Mouse (Mus musculus): ENCODE measurements at regions not wholly inside any gene's neighbourhood (a gene's known extent, or its start where the extent isn't known, plus 50 kb on each side); places are given as distances from the start of the nearest gene placed in this dataset.
"Not testable (repeated sequence)": the region's sequence is repeated elsewhere in the genome, so short reads cannot be mapped to it uniquely, and the experiment has no call there.

DNA sequence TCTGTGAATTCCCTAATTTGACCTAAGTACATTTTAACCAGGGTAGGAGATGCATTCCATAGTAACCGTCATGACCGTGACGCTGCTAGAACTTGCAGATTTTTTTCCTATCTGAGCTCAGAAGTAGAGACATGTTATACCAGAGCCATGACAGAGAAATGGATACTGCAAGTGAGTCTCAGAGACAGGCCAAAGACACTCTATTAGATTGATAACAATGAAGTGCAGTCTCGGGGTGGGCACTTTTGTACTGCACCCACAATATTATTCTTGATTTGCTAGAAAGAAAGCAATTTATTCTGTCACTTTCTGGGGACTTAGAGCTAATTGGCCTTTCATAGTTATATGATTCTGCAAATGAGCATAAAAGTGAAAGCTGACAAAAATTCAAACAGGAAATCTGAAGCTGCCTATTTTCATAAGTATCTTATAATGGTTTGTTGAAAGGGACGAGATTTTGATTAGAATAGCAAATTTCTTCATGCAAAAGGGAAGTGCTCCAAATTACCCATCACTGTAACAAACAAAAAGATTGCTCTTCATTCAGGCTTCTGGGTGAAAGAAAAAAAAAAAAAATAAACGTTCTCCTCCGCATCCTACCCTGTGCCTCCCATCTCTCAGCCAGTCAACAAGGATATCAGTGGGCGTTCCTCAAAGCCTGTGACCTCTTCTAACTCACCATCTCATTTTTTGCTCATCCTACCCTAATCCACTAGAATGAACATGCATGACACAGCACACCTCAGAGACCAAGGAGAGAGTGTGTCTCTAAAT lies 643.0 kb upstream of the Map3k7 start:
- H3K4me1 ChIP-seq (ENCODE audit: control insufficient read depth, insufficient read depth, insufficient read length, low read length), result no peaks in the 10 kb centered on the region
- H3K36me3 ChIP-seq (ENCODE audit: control insufficient read depth, insufficient read depth, low read length), result no peaks in the 10 kb centered on the region
- WGBS, result 51% methylated on average over 8 of the region's 8 CpGs
- no peaks in the 10 kb centered on the region; the same call in 1 of the 2 replicates for H3K27me3 ChIP-seq (ENCODE audit: control insufficient read depth, insufficient read depth, low read length)
- H3K27ac ChIP-seq (ENCODE audit: insufficient read depth, low read depth, low read length), result no peak overlapping the region
- TF ChIP-seq CTCF (IDR thresholded peaks at IDR 0.05; ENCODE audit: extremely low read depth, insufficient read length, insufficient replicate concordance, low read depth, low read length) (no peak), POLR2A (IDR thresholded peaks at IDR 0.05; ENCODE audit: low read depth, low read length) (no peak)
- H3K4me3 ChIP-seq (ENCODE audit: low read depth, low read length), result no peak overlapping the region

GRCm38 (mm10) chr4:31323816-31324215 lies 640.1 kb upstream of the Map3k7 start:
- H3K27me3 ChIP-seq (ENCODE audit: control insufficient read depth, insufficient read depth, low read length), result no peaks in the 10 kb centered on the region
- H3K4me3 ChIP-seq (ENCODE audit: low read depth, low read length), result no peak overlapping the region
- no peaks in the 10 kb centered on the region for H3K4me1 ChIP-seq (ENCODE audit: control insufficient read depth, insufficient read depth, insufficient read length, low read length)
- no peak overlapping the region for H3K27ac ChIP-seq (ENCODE audit: insufficient read depth, low read depth, low read length)
- no peak for TF ChIP-seq CTCF (IDR thresholded peaks at IDR 0.05; ENCODE audit: extremely low read depth, insufficient read length, insufficient replicate concordance, low read depth, low read length)
- TF ChIP-seq POLR2A (IDR thresholded peaks at IDR 0.05; ENCODE audit: low read depth, low read length), result no peak
- WGBS, result 94% methylated on average over 3 of the region's 3 CpGs
- H3K36me3 ChIP-seq (ENCODE audit: control insufficient read depth, insufficient read depth, low read length), result no peaks in the 10 kb centered on the region

GRCm38 (mm10) chr4:31328798-31329197 lies 635.1 kb upstream of the Map3k7 start:
- no peak overlapping the region for H3K4me3 ChIP-seq (ENCODE audit: low read depth, low read length)
- H3K4me1 ChIP-seq (ENCODE audit: control insufficient read depth, insufficient read depth, insufficient read length, low read length), result no peaks in the 10 kb centered on the region
- TF ChIP-seq POLR2A (IDR thresholded peaks at IDR 0.05; ENCODE audit: low read depth, low read length) (no peak), CTCF (IDR thresholded peaks at IDR 0.05; ENCODE audit: extremely low read depth, insufficient read length, insufficient replicate concordance, low read depth, low read length) (no peak)
- WGBS, result 67% methylated on average over 5 of the region's 5 CpGs
- H3K27ac ChIP-seq (ENCODE audit: insufficient read depth, low read depth, low read length), result no peak overlapping the region
- H3K27me3 ChIP-seq (ENCODE audit: control insufficient read depth, insufficient read depth, low read length), result no peaks in the 10 kb centered on the region
- no peaks in the 10 kb centered on the region for H3K36me3 ChIP-seq (ENCODE audit: control insufficient read depth, insufficient read depth, low read length)

DNA sequence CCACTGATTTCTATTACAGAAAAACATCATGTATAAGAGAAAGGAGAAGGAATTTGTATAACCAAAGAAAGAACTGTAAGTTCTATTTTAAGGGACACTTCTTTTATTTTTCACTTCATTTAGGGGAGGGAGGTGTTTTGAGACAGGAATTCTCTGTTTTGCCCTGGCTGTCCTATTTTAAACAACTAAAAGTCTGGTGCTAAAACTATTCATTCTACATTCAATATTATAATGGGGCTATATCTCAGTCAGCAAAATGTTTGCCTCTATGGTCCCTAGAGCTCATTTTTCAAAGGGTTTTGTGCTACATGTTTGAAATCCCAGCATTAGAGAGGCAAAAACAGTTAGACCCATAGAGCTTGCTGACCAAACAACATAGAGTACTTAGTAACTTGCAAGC lies 632.8 kb upstream of the Map3k7 start:
- Histone ChIP-seq H3K4me3 (ENCODE audit: low read depth, low read length) (no peak overlapping the region), H3K36me3 (ENCODE audit: control insufficient read depth, insufficient read depth, low read length) (no peaks in the 10 kb centered on the region), H3K27me3 (ENCODE audit: control insufficient read depth, insufficient read depth, low read length) (no peaks in the 10 kb centered on the region), H3K27ac (ENCODE audit: insufficient read depth, low read depth, low read length) (no peak overlapping the region), H3K4me1 (ENCODE audit: control insufficient read depth, insufficient read depth, insufficient read length, low read length) (no peaks in the 10 kb centered on the region)
- TF ChIP-seq POLR2A (IDR thresholded peaks at IDR 0.05; ENCODE audit: low read depth, low read length), result no peak
- TF ChIP-seq CTCF (IDR thresholded peaks at IDR 0.05; ENCODE audit: extremely low read depth, insufficient read length, insufficient replicate concordance, low read depth, low read length), result no peak

GRCm38 (mm10) chr4:31335686-31336085 lies 628.2 kb upstream of the Map3k7 start:
- Histone ChIP-seq H3K36me3 (ENCODE audit: control insufficient read depth, insufficient read depth, low read length) (no peaks in the 10 kb centered on the region), H3K27me3 (ENCODE audit: control insufficient read depth, insufficient read depth, low read length) (no peaks in the 10 kb centered on the region), H3K4me3 (ENCODE audit: low read depth, low read length) (no peak overlapping the region), H3K27ac (ENCODE audit: insufficient read depth, low read depth, low read length) (no peak overlapping the region), H3K4me1 (ENCODE audit: control insufficient read depth, insufficient read depth, insufficient read length, low read length) (no peaks in the 10 kb centered on the region)
- WGBS, result 73% methylated on average over 3 of the region's 3 CpGs
- TF ChIP-seq POLR2A (IDR thresholded peaks at IDR 0.05; ENCODE audit: low read depth, low read length) (no peak), CTCF (IDR thresholded peaks at IDR 0.05; ENCODE audit: extremely low read depth, insufficient read length, insufficient replicate concordance, low read depth, low read length) (no peak)

- WGBS, result 67% methylated on average over 4 of the region's 4 CpGs
- Histone ChIP-seq H3K4me1 (ENCODE audit: control insufficient read depth, insufficient read depth, insufficient read length, low read length) (no peaks in the 10 kb centered on the region), H3K27ac (ENCODE audit: insufficient read depth, low read depth, low read length) (no peak overlapping the region), H3K36me3 (ENCODE audit: control insufficient read depth, insufficient read depth, low read length) (no peaks in the 10 kb centered on the region), H3K27me3 (ENCODE audit: control insufficient read depth, insufficient read depth, low read length) (no peaks in the 10 kb centered on the region), H3K4me3 (ENCODE audit: low read depth, low read length) (no peak overlapping the region)
- TF ChIP-seq CTCF (IDR thresholded peaks at IDR 0.05; ENCODE audit: extremely low read depth, insufficient read length, insufficient replicate concordance, low read depth, low read length), result no peak
- TF ChIP-seq POLR2A (IDR thresholded peaks at IDR 0.05; ENCODE audit: low read depth, low read length), result no peak
These were observed 625.9 kb upstream of the Map3k7 start for GRCm38 (mm10) chr4:31337980-31338379.

DNA sequence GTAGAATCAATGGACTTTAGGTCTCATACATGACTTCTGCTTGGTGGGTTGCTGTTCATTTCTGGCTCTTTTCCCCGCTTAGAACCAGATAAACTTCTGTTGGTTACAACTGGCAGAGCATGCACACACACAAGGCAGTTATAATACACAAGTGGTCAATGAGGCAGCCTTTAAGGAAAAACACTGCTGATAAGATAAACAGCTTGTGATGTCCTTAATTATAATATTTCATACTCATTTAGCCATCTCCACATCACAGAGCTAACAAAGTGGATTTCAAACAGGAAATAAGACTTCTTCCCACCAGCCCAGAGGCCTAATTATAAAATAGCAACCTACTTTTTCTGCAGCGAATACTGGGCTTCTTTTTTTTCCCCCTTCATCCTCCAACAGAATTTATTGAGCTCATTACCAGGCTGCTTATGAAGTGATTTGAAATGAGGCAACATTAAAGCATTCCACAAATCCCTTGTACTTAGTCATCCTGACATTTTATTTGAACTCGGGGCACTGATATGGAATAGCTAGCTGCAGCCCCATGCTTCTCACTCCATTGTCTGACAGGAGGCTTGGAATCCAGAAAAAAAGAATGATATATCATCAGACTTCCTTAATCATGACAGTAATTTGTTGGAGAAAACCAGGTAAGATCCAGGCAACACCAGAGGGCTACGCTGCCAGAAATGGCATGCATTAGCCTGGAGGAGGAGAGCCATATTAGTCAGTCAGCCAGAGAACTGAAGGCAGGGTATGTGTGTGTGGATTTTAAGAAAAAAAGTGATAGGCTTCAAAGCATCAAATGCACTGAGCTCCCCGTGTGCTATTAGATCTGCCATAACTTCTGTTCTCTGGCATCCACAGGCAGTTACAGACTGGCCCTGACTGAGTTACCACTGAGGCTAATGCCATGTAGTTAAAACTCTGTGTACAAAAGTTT lies 620.3 kb upstream of the Map3k7 start:
- H3K36me3 ChIP-seq (ENCODE audit: control insufficient read depth, insufficient read depth, low read length), result no peaks in the 10 kb centered on the region
- no peaks in the 10 kb centered on the region for H3K27me3 ChIP-seq (ENCODE audit: control insufficient read depth, insufficient read depth, low read length)
- no peak overlapping the region for H3K27ac ChIP-seq (ENCODE audit: insufficient read depth, low read depth, low read length)
- whole genome bisulfite sequencing, result 60% methylated on average over 5 of the region's 5 CpGs
- H3K4me3 ChIP-seq (ENCODE audit: low read depth, low read length), result no peak overlapping the region
- no peaks in the 10 kb centered on the region for H3K4me1 ChIP-seq (ENCODE audit: control insufficient read depth, insufficient read depth, insufficient read length, low read length)
- no peak for TF ChIP-seq POLR2A (IDR thresholded peaks at IDR 0.05; ENCODE audit: low read depth, low read length)
- no peak for TF ChIP-seq CTCF (IDR thresholded peaks at IDR 0.05; ENCODE audit: extremely low read depth, insufficient read length, insufficient replicate concordance, low read depth, low read length)

DNA sequence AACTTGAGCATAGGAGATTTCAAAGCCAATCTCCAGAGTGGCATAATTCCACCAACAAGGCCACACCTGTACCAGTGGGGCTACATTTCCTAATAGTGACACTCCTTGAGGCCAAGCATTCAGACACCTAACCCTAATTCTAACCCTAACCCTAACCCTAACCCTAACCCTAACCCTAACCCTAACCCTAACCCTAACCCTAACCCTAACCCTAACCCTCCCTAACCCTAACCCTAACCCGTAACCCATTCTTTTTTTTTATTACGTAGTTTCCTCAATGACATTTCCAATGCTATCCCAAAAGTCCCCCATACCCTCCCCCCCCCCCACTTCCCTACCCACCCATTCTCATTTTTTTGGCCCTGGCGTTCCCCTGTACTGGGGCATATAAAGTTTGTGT lies 609.9 kb upstream of the Map3k7 start:
- WGBS, result 96% methylated on average over 2 of the region's 3 CpGs
- not testable (repeated sequence) for H3K27me3 ChIP-seq (ENCODE audit: control insufficient read depth, insufficient read depth, low read length); H3K27ac ChIP-seq (ENCODE audit: insufficient read depth, low read depth, low read length); H3K36me3 ChIP-seq (ENCODE audit: control insufficient read depth, insufficient read depth, low read length); H3K4me1 ChIP-seq (ENCODE audit: control insufficient read depth, insufficient read depth, insufficient read length, low read length); H3K4me3 ChIP-seq (ENCODE audit: low read depth, low read length)
